Mouse (Mus musculus) lung, embryonic 16.5 days (tissue): ENCODE measurements around the gene Snx22. TPM values are rescaled to one million over a fixed set of nuclear protein-coding genes. Genes with fewer than 3 reads are reported as not detected.

Source experiments
- ATAC-seq: fragments of 200-750 bp; cut with Nextera tagmentation; 2 replicates; pipeline ENCODE4 v1.8.0; 2017; ENCODE audit warnings: low read depth, mild to moderate bottlenecking, moderate library complexity
- H3K27ac ChIP-seq: fragments of 300-500 bp; sonication (generic); 2 replicates; pipeline ENCODE4 v1.5.1; 2014; ENCODE audit warnings: mild to moderate bottlenecking, control low read depth, low read length
- H3K27me3 ChIP-seq: fragments of 300-500 bp; sonication (generic); 2 replicates; pipeline ENCODE4 v1.6.1; 2014; ENCODE audit warnings: low read depth, low read length, mixed read lengths; ENCODE audit not compliant: control insufficient read depth, insufficient read depth
- H3K36me3 ChIP-seq: fragments of 300-500 bp; sonication (generic); 2 replicates; pipeline ENCODE4 v1.6.1; 2014; ENCODE audit warnings: low read length; ENCODE audit not compliant: control insufficient read depth, insufficient read depth
- H3K4me1 ChIP-seq: fragments of 300-500 bp; sonication (generic); replicated peaks from 2 replicates; pipeline ENCODE4 v1.6.1; 2014; ENCODE audit warnings: low read length, mixed read lengths; ENCODE audit not compliant: control insufficient read depth, insufficient read depth
- H3K4me2 ChIP-seq: fragments of 300-500 bp; sonication (generic); 2 replicates; pipeline ENCODE4 v1.6.1; 2014; ENCODE audit warnings: low read depth, low read length, control low read depth
- H3K4me3 ChIP-seq: fragments of 300-500 bp; sonication (generic); 2 replicates; pipeline ENCODE4 v1.5.1; 2014; ENCODE audit warnings: mild to moderate bottlenecking, low read length, control low read depth
- H3K9ac ChIP-seq: fragments of 300-500 bp; sonication (generic); 2 replicates; pipeline ENCODE4 v1.6.1; 2014; ENCODE audit warnings: low read length, control low read depth
- H3K9me3 ChIP-seq: fragments of 300-500 bp; sonication (generic); 2 replicates; pipeline ENCODE4 v1.6.1; 2016; ENCODE audit warnings: low read length; ENCODE audit not compliant: control insufficient read depth
- WGBS: fragments of 180-500 bp; shearing (Covaris S2); extraction: QIAGEN DNeasy Blood & Tissue Kit; methylation state at CpG from one replicate; pipeline ENCODE4 v1.1.7; 2014; 5-methylcytosine and 5-hydroxymethylcytosine counted together
- polyA plus RNA-seq: library from polyadenylated mRNA; unstranded; fragments of >200 nt; fragmentation: Nextera tagmentation; extraction: Ambion mirVana; gene quantifications from 2 replicates; pipeline ENCODE4 v1.2.1, GENCODE M21; 2015

Snx22 gene
- polyA plus RNA-seq, 1 experiment from 2014 or later = 8.6 TPM

GRCm38 (mm10) chr9:66101577-66101976, 32.1 kb upstream of the Snx22 start:
- 80% methylated on average over 8 of the region's 8 CpGs for WGBS
- H3K36me3 ChIP-seq = peaks cover 26% of the 10 kb centered on the region
- ATAC-seq = no peak

GRCm38 (mm10) chr9:66092664-66093063, 23.1 kb upstream of the Snx22 start:
- Histone ChIP-seq H3K36me3 (peaks cover 40% of the 10 kb centered on the region), H3K9me3 (no peaks in the 10 kb centered on the region), H3K27me3 (no peaks in the 10 kb centered on the region), H3K9ac (no peak overlapping the region; the same call in 1 of the 2 replicates), H3K27ac (peak overlapping the region; percentile 65), H3K4me1 (peaks cover 20% of the 10 kb centered on the region), H3K4me2 (no peak overlapping the region; the same call in 1 of the 2 replicates), H3K4me3 (no peak overlapping the region)
- WGBS = 38% methylated on average over 2 of the region's 2 CpGs
- peak; percentile 15; the same call in 1 of the 2 replicates for ATAC-seq

More at GRCm38 (mm10) chr9:66101577-66101976, 32.1 kb upstream of the Snx22 start:
- Histone ChIP-seq H3K27me3 (no peaks in the 10 kb centered on the region), H3K4me1 (no peaks in the 10 kb centered on the region), H3K9me3 (no peaks in the 10 kb centered on the region), H3K4me3 (no peak overlapping the region), H3K4me2 (no peak overlapping the region), H3K27ac (no peak overlapping the region), H3K9ac (no peak overlapping the region)

GRCm38 (mm10) chr9:66091327-66092231, 22.1 kb upstream of the Snx22 start:
- peaks cover 20% of the 10 kb centered on the region for H3K4me1 ChIP-seq
- no peaks in the 10 kb centered on the region for H3K9me3 ChIP-seq
- H3K27me3 ChIP-seq = no peaks in the 10 kb centered on the region
- H3K9ac ChIP-seq = no peak overlapping the region; the same call in 1 of the 2 replicates
- no peak overlapping the region for H3K4me2 ChIP-seq
- H3K4me3 ChIP-seq = no peak overlapping the region
- peak; percentile 78 for ATAC-seq
- peaks cover 43% of the 10 kb centered on the region for H3K36me3 ChIP-seq
- WGBS = 32% methylated on average over 6 of the region's 6 CpGs
- peak overlapping the region; percentile 65 for H3K27ac ChIP-seq

- 67% methylated on average over 13 of the region's 13 CpGs for WGBS
- no peak for ATAC-seq
Observed at GRCm38 (mm10) chr9:66090593-66091244, 21.2 kb upstream of the Snx22 start.

GRCm38 (mm10) chr9:66088411-66088810, 18.9 kb upstream of the Snx22 start:
- Histone ChIP-seq H3K9ac (no peak overlapping the region), H3K4me1 (peaks cover 20% of the 10 kb centered on the region), H3K4me3 (no peak overlapping the region), H3K27ac (no peak overlapping the region), H3K27me3 (no peaks in the 10 kb centered on the region), H3K36me3 (peaks cover 19% of the 10 kb centered on the region), H3K9me3 (no peaks in the 10 kb centered on the region), H3K4me2 (no peak overlapping the region)
- ATAC-seq = peak; percentile 15; the same call in 1 of the 2 replicates
- WGBS = 34% methylated on average over 4 of the region's 4 CpGs

More at GRCm38 (mm10) chr9:66090593-66091244, 21.2 kb upstream of the Snx22 start:
- Histone ChIP-seq H3K4me2 (no peak overlapping the region), H3K4me3 (no peak overlapping the region), H3K9ac (no peak overlapping the region), H3K27ac (peak overlapping the region; percentile 65), H3K27me3 (no peaks in the 10 kb centered on the region), H3K4me1 (peaks cover 20% of the 10 kb centered on the region), H3K9me3 (no peaks in the 10 kb centered on the region), H3K36me3 (peaks cover 38% of the 10 kb centered on the region)

GRCm38 (mm10) chr9:66087062-66087461, 17.5 kb upstream of the Snx22 start:
- Histone ChIP-seq H3K9me3 (no peaks in the 10 kb centered on the region), H3K36me3 (peaks cover 14% of the 10 kb centered on the region), H3K4me2 (no peak overlapping the region), H3K4me3 (no peak overlapping the region), H3K27me3 (no peaks in the 10 kb centered on the region), H3K4me1 (peaks cover 8% of the 10 kb centered on the region), H3K9ac (no peak overlapping the region), H3K27ac (no peak overlapping the region)
- ATAC-seq = no peak
- 91% methylated on average over 7 of the region's 7 CpGs for WGBS

- WGBS = 78% methylated on average over 3 of the region's 3 CpGs
- no peak for ATAC-seq
Observed at GRCm38 (mm10) chr9:66084171-66084570, 14.7 kb upstream of the Snx22 start.

GRCm38 (mm10) chr9:66081999-66082398, 12.5 kb upstream of the Snx22 start:
- 55% methylated on average over 4 of the region's 4 CpGs for WGBS
- Histone ChIP-seq H3K4me1 (peaks cover 11% of the 10 kb centered on the region), H3K4me2 (no peak overlapping the region), H3K36me3 (peaks cover 2% of the 10 kb centered on the region; the same call in 1 of the 2 replicates), H3K27me3 (no peaks in the 10 kb centered on the region), H3K27ac (peak overlapping the region; percentile 50; the same call in 1 of the 2 replicates), H3K9ac (no peak overlapping the region), H3K4me3 (no peak overlapping the region), H3K9me3 (no peaks in the 10 kb centered on the region)
- ATAC-seq = no peak

More at GRCm38 (mm10) chr9:66084171-66084570, 14.7 kb upstream of the Snx22 start:
- Histone ChIP-seq H3K36me3 (peaks cover 11% of the 10 kb centered on the region), H3K4me3 (no peak overlapping the region), H3K4me1 (0 out of 2 replicates have a peak, but pooled peaks cover 3% of the 10 kb centered on the region), H3K4me2 (no peak overlapping the region), H3K9me3 (no peaks in the 10 kb centered on the region), H3K27me3 (no peaks in the 10 kb centered on the region), H3K27ac (no peak overlapping the region), H3K9ac (no peak overlapping the region)
